Comparison of ENCODE assay signal across 16 mouse cellular contexts in the genomic region with DNA sequence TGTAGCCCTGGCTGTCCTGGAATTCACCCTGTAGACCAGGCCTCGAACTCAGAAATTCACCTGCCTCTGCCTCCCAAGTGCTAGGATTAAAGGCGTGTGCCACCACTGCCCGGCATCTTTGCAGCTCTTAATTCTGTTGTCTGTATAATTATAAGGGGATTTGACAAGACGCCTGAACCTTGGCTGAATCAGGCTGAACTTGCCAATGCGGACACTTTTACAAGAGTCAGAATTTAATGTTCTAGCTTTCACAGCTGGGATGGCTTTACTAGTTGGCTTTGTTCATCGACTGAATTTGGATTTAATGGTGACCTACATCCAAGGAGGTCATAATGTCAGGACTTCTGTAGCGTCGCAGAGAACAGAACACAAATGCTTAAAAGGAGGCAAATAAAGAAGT.
"Had no signal": no experiment of that assay in that cellular context is flagged by ENCODE, and none has a peak within 500 bp of the region (broad histone marks: within the 10 kb centered on the region; RNA-seq: fewer than 3 reads in every experiment).

No protein-coding gene starts in this region.

- H3K9me3 ChIP-seq: hindbrain, embryonic 10.5 days; intestine, embryonic 15.5 days; limb, embryonic 10.5 days; limb, embryonic 12.5 days; liver, embryonic 13.5 days had no signal

- DNase-seq: kidney, adult 18-20 months; kidney, adult 8-10 months; kidney, postnatal 10 days; kidney, postnatal 25 days; liver; liver, embryonic 13.5 days had no signal

- H3K27ac ChIP-seq: heart, adult 2 months; hindbrain, embryonic 10.5 days; hindbrain, embryonic 12.5 days; hindbrain, embryonic 14.5 days; intestine, embryonic 15.5 days; layer of hippocampus, adult 2 months; left cerebral cortex, adult 2 months; limb, embryonic 10.5 days; limb, embryonic 12.5 days; liver, embryonic 13.5 days had no signal

- H3K27me3 ChIP-seq: heart, embryonic 12.5 days; intestine, embryonic 15.5 days; limb, embryonic 12.5 days; liver, embryonic 13.5 days had no signal

- H3K4me3 ChIP-seq: heart, adult 2 months; heart, embryonic 12.5 days; hindbrain, embryonic 10.5 days; hindbrain, embryonic 12.5 days; intestine, embryonic 15.5 days; layer of hippocampus, adult 2 months; left cerebral cortex, adult 2 months; limb, embryonic 10.5 days; limb, embryonic 12.5 days; liver, embryonic 13.5 days had no signal

- H3K4me1 ChIP-seq: heart, embryonic 12.5 days; hindbrain, embryonic 10.5 days; hindbrain, embryonic 12.5 days; intestine, embryonic 15.5 days; limb, embryonic 10.5 days; limb, embryonic 12.5 days; liver, embryonic 13.5 days had no signal

- H3K36me3 ChIP-seq: heart, embryonic 12.5 days; hindbrain, embryonic 10.5 days; hindbrain, embryonic 12.5 days; intestine, embryonic 15.5 days; limb, embryonic 10.5 days; limb, embryonic 12.5 days; liver, embryonic 13.5 days had no signal
